Mouse (Mus musculus): ENCODE measurements at regions not wholly inside any gene's neighbourhood (a gene's known extent, or its start where the extent isn't known, plus 50 kb on each side); places are given as distances from the start of the nearest gene placed in this dataset.

DNA sequence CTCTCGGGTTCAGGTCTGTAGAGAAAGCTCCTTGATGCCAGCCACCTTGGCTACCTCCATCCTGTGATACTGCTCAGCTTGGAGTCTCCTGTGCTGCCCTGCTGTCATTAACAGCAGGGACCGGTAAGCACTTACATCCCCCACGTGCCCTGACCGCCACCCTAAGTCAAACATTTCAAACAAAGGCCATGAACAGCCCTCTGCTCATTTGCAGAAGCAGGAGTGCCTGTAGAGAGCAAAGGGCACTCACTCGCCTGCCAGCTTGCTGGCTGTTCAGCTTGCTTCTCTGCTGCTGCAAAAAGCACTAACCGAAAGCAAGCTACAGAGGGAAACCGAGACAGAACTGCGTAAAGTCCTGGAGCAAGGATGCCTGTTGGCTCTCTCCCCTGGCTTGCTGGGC lies 61.8 kb upstream of the Thy1 start:
- no peak for DNase-seq (ENCODE audit: low spot score)

DNA sequence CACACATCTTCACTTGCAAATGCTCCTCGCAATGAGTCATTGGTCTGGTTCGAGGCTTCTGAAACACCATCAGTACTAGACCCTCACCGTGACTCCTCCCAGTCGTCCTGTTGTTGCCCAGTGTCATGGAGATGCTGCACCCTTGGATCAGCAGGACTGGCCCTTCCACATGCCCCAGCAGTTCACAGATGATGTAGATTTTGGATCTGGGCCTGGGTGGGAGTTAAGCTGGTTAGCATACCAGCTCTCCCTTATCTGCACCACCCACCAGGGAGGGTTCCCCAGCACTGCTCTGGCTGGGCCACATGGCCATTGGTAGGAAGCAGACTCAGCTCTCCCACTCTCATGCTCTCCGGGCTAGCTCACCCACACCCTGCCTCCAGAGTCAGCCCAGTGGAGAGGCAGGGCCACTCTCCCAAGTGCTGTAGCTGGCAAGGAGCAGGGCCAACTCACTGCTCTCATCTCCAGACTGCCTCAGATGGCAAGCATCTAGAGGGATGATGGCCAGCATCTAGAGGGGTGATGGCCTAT lies 60.8 kb upstream of the Thy1 start:
- no peak for DNase-seq (ENCODE audit: low spot score)

DNA sequence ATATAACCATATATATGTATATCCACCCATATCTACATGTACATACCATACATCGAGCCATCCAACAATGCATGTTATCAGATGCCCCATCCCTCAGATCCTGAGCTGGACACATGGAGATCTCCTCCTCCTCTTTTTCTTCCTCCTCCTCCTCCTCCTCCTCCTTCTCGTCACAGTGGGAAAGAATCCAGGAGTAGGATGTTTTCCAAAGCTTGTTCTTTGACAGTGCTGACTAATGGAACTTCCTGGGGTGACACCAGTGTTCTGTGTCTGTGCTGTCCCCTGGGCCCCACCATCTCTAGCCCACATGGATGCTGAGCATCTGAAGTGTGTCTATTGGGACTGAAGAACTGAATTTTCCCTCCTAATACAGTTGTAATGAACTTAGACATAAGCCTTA lies 60.0 kb upstream of the Thy1 start:
- no peak for DNase-seq (ENCODE audit: low spot score)

DNA sequence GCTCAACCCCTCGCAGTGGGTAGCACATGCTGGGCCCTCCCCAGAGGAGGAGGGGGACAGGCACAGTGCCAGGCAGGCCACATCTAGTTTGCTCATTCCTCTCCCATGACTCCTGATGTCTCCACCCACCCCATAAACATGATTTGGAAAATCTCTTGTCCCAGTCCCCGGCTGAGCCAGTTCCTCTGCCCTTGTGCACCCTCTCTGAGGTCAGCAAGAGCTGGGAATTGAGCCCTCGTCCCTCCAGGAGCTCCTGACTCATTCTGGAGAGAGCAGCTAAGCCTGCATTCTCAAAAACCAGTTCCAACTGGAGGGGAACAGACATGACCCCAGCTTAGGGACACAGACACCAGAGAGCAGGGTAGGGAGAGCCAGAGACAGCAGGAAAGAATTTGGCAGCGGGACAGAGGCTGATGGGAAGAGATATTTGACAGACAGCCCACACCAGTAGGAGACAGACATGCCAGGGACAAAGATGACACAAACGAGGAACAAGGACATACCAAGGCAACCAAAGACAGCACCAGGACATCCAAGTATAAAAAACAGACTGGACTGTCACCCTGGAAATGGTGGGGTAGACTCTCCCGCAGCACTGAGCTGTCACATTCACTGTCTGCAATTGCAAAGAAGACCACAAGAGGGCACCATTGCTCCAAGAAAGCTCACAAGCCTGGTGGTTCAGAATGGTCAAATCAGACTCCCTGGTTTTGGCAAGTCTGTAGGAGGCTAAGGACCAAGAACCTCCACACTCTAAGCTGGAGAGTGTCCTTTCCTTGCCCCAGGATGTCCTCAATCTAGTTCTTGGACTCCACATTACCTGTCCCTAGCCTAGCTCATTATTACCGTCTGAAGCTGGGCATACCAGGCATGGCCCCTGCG lies 58.8 kb upstream of the Thy1 start:
- peak; percentile 67 for DNase-seq (ENCODE audit: low spot score)

DNA sequence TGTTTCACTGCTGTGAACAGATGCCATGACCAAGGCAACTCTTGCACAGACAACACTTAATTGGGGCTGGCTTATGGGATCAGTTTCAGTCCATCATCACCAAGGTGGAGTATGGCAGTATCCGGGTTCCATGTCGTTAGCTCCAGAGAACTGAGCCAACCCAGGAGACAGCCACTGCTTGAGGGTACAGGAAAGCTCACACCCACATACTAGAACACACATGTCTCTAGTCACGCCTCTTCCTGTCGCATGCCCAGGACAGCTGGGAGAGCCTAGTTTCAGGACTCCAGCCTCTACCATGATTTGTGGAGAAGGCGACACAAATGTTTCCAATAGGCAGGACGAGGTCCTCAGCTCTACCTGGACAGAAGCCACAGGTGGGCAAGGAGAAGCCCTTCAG lies 55.2 kb upstream of the Thy1 start:
- DNase-seq (ENCODE audit: low spot score), result no peak

DNA sequence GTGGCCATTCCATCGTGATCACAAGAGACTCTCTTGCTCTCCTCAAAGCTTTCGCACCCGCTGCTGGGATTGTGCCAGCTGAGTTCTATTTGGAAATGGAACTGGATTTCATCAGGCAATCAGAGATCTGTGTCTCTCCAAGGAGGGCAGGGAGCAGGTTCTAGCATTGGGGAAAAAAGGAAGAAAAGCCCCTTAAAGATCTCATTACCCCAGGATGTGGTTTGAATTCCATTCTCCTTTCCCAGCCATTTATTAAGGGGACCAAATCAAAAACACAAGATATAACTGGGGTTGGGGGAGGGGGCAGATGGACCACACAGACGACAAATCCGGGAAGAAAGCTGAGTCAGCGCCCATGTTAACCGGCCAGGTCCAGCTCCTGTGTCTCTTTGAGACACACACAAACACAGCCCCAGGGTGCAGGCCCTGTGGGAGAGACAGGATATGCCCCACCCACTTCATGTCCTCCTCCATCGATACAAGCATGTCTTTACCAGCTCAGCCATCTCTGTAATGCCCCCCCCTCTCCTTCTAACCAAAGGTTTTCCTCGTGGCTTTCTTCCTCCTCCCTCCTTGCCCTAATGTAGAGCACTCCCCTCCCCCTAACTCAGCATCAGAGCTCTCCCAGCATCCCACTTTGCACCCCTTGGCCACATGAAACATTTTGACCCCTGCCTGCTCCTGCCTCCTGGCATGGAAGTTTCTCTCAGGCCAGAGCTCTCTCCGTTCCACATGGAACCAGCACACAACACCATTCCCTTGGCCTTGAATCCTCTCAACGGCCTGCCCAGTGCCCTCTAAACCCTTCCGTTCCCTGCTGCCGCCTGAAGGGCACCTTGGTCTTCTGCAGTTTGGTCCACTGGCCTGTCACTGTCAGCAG lies 54.0 kb upstream of the Thy1 start:
- no peak for DNase-seq (ENCODE audit: low spot score)

DNA sequence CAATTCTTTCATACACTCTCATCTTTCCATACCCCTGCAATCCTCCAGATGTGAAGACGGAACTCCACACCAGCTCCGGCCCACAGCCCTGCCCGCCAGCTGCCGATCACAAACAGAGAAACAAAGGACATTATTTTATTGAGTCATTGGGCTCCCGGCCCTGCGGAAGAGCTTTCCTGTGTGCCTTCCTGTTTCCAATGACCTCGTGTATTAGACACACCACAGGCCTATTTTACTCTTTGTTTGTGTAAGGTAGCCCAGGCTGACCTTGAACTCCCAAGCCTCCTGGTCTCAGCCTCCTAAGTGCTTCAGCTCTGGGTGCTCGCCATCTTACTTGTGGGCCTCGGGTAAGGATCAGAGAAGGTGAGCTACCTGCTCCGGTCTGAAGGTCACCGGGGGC lies 53.1 kb upstream of the Thy1 start:
- DNase-seq (ENCODE audit: low spot score), result no peak

DNA sequence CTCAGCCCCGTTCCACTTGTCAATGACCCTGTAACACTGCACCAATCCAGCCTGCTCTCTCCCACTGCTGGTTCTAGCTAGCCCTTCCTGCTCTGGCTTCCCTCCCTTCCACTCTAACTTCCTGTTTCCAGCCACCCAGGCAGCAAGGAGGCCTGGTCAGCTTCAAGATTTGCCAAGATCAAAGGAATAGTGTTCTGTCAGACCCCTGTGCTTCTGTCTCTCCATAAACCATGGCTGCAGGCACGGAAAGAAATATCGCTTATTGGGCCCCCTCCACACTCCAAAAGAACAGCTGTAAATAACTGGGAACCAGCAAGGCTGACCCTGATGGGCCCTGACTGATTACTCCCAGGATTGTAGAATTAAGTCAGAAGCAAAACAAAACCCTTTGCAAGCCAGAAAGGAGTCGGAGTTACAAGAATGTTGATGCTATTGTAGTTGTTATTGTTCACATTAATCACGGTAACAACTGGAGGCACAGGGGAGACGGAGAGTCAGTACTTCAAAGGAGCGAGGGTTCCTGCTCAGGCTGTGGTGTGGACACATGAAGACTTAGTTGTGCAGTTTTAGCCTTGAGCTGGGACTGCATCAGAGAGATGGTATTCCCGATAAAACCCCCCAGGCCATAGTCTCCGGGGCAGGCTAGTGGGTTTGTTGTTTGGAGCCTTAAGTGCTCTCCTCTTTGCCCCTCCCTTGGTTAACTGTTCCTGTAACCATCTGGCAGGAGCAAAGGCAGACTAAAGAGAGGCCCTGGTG lies 49.8 kb upstream of the Thy1 start:
- no peak for DNase-seq (ENCODE audit: low spot score)
